Mouse (Mus musculus): Measurements from ENCODE around the gene Slc17a7. TPM values are rescaled to one million over a fixed set of nuclear protein-coding genes. Genes with fewer than 3 reads are reported as not detected.

The Slc17a7 gene
- polyA plus RNA-seq, 1 experiment from 2014 or later: 2.3 TPM

DNA sequence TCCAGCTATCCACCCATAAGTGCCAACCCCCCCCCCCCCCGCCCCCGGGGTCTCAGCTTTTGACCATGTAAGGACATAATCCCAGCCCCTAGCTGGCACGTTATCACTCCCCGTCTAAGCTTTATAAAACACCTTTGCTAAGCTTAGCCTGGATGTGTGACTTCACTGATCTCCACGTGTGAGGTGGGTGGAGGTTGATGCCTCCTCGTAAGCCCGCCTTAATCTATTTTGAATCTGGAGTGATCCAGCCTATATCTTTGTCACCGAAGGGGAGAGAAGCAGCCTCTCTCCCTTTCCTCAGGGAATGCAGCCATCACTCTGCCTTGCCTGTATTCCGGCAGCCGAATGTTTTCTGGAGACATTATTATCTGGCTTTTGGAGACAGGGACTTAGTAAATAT is 38.9 kb downstream of the Slc17a7 start:
- DNase-seq (ENCODE audit: low spot score): no peak
- Histone ChIP-seq H3K27me3 (ENCODE audit: control insufficient read depth, insufficient read depth, low read length) (no peaks in the 10 kb centered on the region), H3K4me3 (ENCODE audit: low read depth, low read length) (no peak overlapping the region), H3K27ac (ENCODE audit: low read depth, low read length) (no peak overlapping the region), H3K9me3 (ENCODE audit: control insufficient read depth, low read length) (no peaks in the 10 kb centered on the region), H3K9ac (ENCODE audit: low read length) (no peak overlapping the region), H3K4me2 (ENCODE audit: low read depth) (no peak overlapping the region), H3K4me1 (ENCODE audit: control insufficient read depth, insufficient read depth, low read length) (no peaks in the 10 kb centered on the region), H3K36me3 (ENCODE audit: control insufficient read depth, insufficient read depth, low read length) (no peaks in the 10 kb centered on the region)
- ATAC-seq (ENCODE audit: insufficient read depth, low FRiP score, low TSS enrichment): no peak
- 65% methylated on average over 10 of the region's 10 CpGs for WGBS

GRCm38 (mm10) chr7:45204380-45205143 is 40.8 kb downstream of the Slc17a7 start, which contains the start of gene Ccdc155:
Gene Ccdc155, minus strand, starts transcription at chr7:45204892.
- Histone ChIP-seq H3K36me3 (ENCODE audit: control insufficient read depth, insufficient read depth, low read length) (no peaks in the 10 kb centered on the region), H3K27me3 (ENCODE audit: control insufficient read depth, insufficient read depth, low read length) (no peaks in the 10 kb centered on the region), H3K4me3 (ENCODE audit: low read depth, low read length) (peak within 1 kb of the TSS; percentile 31), H3K9ac (ENCODE audit: low read length) (peak within 1 kb of the TSS; percentile 50), H3K4me2 (ENCODE audit: low read depth) (peak within 1 kb of the TSS; percentile 42), H3K4me1 (ENCODE audit: control insufficient read depth, insufficient read depth, low read length) (no peaks in the 10 kb centered on the region), H3K27ac (ENCODE audit: low read depth, low read length) (no peak within 1 kb of the TSS), H3K9me3 (ENCODE audit: control insufficient read depth, low read length) (no peaks in the 10 kb centered on the region)
- ATAC-seq (ENCODE audit: insufficient read depth, low FRiP score, low TSS enrichment) (peak; percentile 94), DNase-seq (ENCODE audit: low spot score) (peak; percentile 98)
- WGBS: 10% methylated on average over 43 of the region's 44 CpGs

DNA sequence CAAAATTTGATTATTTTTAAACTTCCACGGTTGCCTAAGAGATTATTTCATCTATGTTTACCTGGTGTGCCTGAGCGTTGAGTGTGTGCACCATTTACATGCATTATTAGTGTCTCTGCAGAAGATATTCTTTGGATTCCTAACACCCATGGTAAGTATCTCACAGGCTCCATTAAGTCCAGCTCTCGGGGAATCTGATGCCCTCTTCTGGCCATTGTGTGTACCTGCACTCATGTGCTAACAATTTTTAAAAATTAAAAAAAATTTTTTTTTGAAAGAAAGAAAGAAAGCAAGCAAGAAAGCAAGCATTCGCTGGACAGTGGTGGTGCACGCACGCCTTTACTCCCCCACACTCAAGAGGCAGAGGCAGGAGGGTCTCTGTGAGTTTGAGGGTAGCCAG is 44.5 kb downstream of the Slc17a7 start:
- no peaks in the 10 kb centered on the region for H3K36me3 ChIP-seq (ENCODE audit: control insufficient read depth, insufficient read depth, low read length)
- H3K27me3 ChIP-seq (ENCODE audit: control insufficient read depth, insufficient read depth, low read length): peaks cover 17% of the 10 kb centered on the region
- no peak overlapping the region for H3K9ac ChIP-seq (ENCODE audit: low read length)
- no peaks in the 10 kb centered on the region for H3K4me1 ChIP-seq (ENCODE audit: control insufficient read depth, insufficient read depth, low read length)
- WGBS: 76% methylated on average over 6 of the region's 6 CpGs
- no peak overlapping the region for H3K27ac ChIP-seq (ENCODE audit: low read depth, low read length)
- H3K4me3 ChIP-seq (ENCODE audit: low read depth, low read length): no peak overlapping the region
- no peak overlapping the region for H3K4me2 ChIP-seq (ENCODE audit: low read depth)
- ATAC-seq (ENCODE audit: insufficient read depth, low FRiP score, low TSS enrichment) (no peak), DNase-seq (ENCODE audit: low spot score) (no peak)
- no peaks in the 10 kb centered on the region for H3K9me3 ChIP-seq (ENCODE audit: control insufficient read depth, low read length)

- H3K4me2 ChIP-seq (ENCODE audit: low read depth): no peak overlapping the region
- WGBS: 73% methylated on average over 10 of the region's 10 CpGs
- ATAC-seq (ENCODE audit: insufficient read depth, low FRiP score, low TSS enrichment): no peak
- peaks cover 17% of the 10 kb centered on the region for H3K27me3 ChIP-seq (ENCODE audit: control insufficient read depth, insufficient read depth, low read length)
- H3K4me1 ChIP-seq (ENCODE audit: control insufficient read depth, insufficient read depth, low read length): no peaks in the 10 kb centered on the region
- no peak overlapping the region for H3K9ac ChIP-seq (ENCODE audit: low read length)
- H3K27ac ChIP-seq (ENCODE audit: low read depth, low read length): no peak overlapping the region
- no peaks in the 10 kb centered on the region for H3K9me3 ChIP-seq (ENCODE audit: control insufficient read depth, low read length)
- DNase-seq (ENCODE audit: low spot score): no peak
- H3K36me3 ChIP-seq (ENCODE audit: control insufficient read depth, insufficient read depth, low read length): no peaks in the 10 kb centered on the region
- no peak overlapping the region for H3K4me3 ChIP-seq (ENCODE audit: low read depth, low read length)
These were observed 47.3 kb downstream of the Slc17a7 start for GRCm38 (mm10) chr7:45211070-45211469.

- WGBS: 6% methylated on average over 17 of the region's 17 CpGs
These were observed 48.1 kb downstream of the Slc17a7 start, which contains the start of gene Dkkl1 for GRCm38 (mm10) chr7:45211851-45212251. Gene Dkkl1, minus strand, starts transcription at chr7:45212147.

DNA sequence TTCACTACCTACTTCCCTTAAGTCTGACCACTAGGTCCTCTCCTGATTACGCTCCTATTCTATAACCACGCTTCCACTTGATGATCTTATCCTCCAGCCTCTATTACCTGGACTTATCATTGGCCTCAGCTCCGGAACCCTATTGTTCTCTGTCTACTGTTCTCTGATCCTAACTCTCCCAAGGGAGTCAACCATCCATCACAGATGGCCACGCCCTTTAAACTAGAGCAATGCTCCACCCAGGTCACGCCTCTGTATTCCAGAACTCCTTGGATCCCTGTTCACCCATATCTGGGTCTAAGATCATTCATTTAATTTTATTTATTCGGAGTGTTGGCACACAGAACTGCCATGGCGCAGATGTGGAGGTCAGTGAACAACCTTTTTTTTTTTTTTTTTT is 48.6 kb downstream of the Slc17a7 start:
- DNase-seq (ENCODE audit: low spot score): no peak
- Histone ChIP-seq H3K9me3 (ENCODE audit: control insufficient read depth, low read length) (no peaks in the 10 kb centered on the region), H3K27ac (ENCODE audit: low read depth, low read length) (no peak overlapping the region), H3K36me3 (ENCODE audit: control insufficient read depth, insufficient read depth, low read length) (no peaks in the 10 kb centered on the region; the same call in 1 of the 2 replicates), H3K4me2 (ENCODE audit: low read depth) (no peak overlapping the region), H3K27me3 (ENCODE audit: control insufficient read depth, insufficient read depth, low read length) (peaks cover 17% of the 10 kb centered on the region), H3K4me1 (ENCODE audit: control insufficient read depth, insufficient read depth, low read length) (peaks cover 5% of the 10 kb centered on the region), H3K4me3 (ENCODE audit: low read depth, low read length) (no peak overlapping the region), H3K9ac (ENCODE audit: low read length) (no peak overlapping the region)
- 76% methylated on average over 7 of the region's 7 CpGs for WGBS
- no peak for ATAC-seq (ENCODE audit: insufficient read depth, low FRiP score, low TSS enrichment)

More at GRCm38 (mm10) chr7:45211851-45212251, 48.1 kb downstream of the Slc17a7 start, which contains the start of gene Dkkl1:
- peaks cover 17% of the 10 kb centered on the region for H3K27me3 ChIP-seq (ENCODE audit: control insufficient read depth, insufficient read depth, low read length)
- no peaks in the 10 kb centered on the region for H3K36me3 ChIP-seq (ENCODE audit: control insufficient read depth, insufficient read depth, low read length)
- no peaks in the 10 kb centered on the region for H3K9me3 ChIP-seq (ENCODE audit: control insufficient read depth, low read length)
- H3K4me2 ChIP-seq (ENCODE audit: low read depth): no peak within 1 kb of the TSS
- DNase-seq (ENCODE audit: low spot score) (no peak), ATAC-seq (ENCODE audit: insufficient read depth, low FRiP score, low TSS enrichment) (no peak)
- no peak within 1 kb of the TSS for H3K9ac ChIP-seq (ENCODE audit: low read length)
- peaks cover under 1% of the 10 kb centered on the region; the same call in 1 of the 2 replicates for H3K4me1 ChIP-seq (ENCODE audit: control insufficient read depth, insufficient read depth, low read length)
- no peak within 1 kb of the TSS for H3K4me3 ChIP-seq (ENCODE audit: low read depth, low read length)
- H3K27ac ChIP-seq (ENCODE audit: low read depth, low read length): no peak within 1 kb of the TSS

GRCm38 (mm10) chr7:45213708-45214107 is 50.0 kb downstream of the Slc17a7 start:
- WGBS: 48% methylated on average over 5 of the region's 5 CpGs
- Histone ChIP-seq H3K27me3 (ENCODE audit: control insufficient read depth, insufficient read depth, low read length) (peaks cover 17% of the 10 kb centered on the region), H3K36me3 (ENCODE audit: control insufficient read depth, insufficient read depth, low read length) (peaks cover 8% of the 10 kb centered on the region), H3K27ac (ENCODE audit: low read depth, low read length) (no peak overlapping the region), H3K9ac (ENCODE audit: low read length) (no peak overlapping the region), H3K9me3 (ENCODE audit: control insufficient read depth, low read length) (no peaks in the 10 kb centered on the region), H3K4me3 (ENCODE audit: low read depth, low read length) (no peak overlapping the region), H3K4me1 (ENCODE audit: control insufficient read depth, insufficient read depth, low read length) (peaks cover 13% of the 10 kb centered on the region), H3K4me2 (ENCODE audit: low read depth) (no peak overlapping the region)
- no peak for DNase-seq (ENCODE audit: low spot score)
- no peak for ATAC-seq (ENCODE audit: insufficient read depth, low FRiP score, low TSS enrichment)

DNA sequence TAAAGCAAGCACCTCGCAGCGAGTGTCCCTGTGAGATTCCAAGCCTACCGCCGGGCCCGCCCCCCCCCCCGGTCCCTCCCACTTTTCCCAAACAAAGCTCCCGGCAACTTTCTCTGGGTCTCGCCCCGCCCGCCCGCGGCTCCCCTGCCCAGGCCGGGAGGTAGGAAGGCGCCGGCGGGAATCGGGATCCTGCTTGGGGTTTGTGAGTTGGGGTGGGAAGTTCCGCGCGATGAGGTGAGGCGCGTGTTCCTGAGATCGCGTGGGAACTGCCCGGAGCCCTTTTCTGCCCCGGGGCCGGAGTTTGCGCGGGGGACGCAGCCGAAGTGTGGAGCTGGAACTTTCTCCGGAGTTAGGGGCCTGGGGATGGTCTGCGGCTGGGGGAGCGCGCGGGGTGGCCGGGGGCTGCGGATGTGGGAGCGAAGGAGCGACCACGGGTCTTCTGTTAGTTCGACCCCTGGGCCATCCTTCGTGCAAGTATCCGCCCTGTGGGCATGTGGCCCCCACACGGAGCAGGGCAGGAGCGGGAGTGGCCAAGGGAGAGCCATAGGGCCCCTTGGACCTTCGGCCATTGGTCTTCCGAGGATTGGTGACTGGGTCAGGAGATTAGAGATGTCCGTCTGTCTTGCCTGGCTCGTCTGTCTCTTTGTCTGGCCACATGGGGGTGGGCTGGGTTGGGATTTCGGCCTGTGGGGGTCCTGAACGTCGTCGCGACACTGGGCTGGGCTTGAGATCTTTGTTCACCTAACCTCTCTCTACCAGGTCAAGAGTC is 52.1 kb downstream of the Slc17a7 start, which contains the start of gene Tead2:
TSS of gene Tead2 (plus strand) at position 81 of the 769 bp plus-strand sequence.
- Histone ChIP-seq H3K4me3 (ENCODE audit: low read depth, low read length) (peak within 1 kb of the TSS; percentile 62), H3K27me3 (ENCODE audit: control insufficient read depth, insufficient read depth, low read length) (peaks cover 13% of the 10 kb centered on the region), H3K9ac (ENCODE audit: low read length) (peak within 1 kb of the TSS; percentile 85), H3K36me3 (ENCODE audit: control insufficient read depth, insufficient read depth, low read length) (peaks cover 17% of the 10 kb centered on the region), H3K27ac (ENCODE audit: low read depth, low read length) (peak within 1 kb of the TSS; percentile 92), H3K4me2 (ENCODE audit: low read depth) (peak within 1 kb of the TSS; percentile 79), H3K4me1 (ENCODE audit: control insufficient read depth, insufficient read depth, low read length) (peaks cover 13% of the 10 kb centered on the region), H3K9me3 (ENCODE audit: control insufficient read depth, low read length) (no peaks in the 10 kb centered on the region)
- ATAC-seq (ENCODE audit: insufficient read depth, low FRiP score, low TSS enrichment) (peak; percentile 56), DNase-seq (ENCODE audit: low spot score) (peak; percentile 81)
- 0% methylated on average over 49 of the region's 55 CpGs for WGBS

Data from neural tube, embryonic 11.5 days (tissue).